Mouse (Mus musculus) forebrain, embryonic 15.5 days (tissue): ENCODE measurements around the gene Chid1. TPM values are rescaled to one million over a fixed set of nuclear protein-coding genes. Genes with fewer than 3 reads are reported as not detected.

ENCODE experiments used
- ATAC-seq: fragments of 200-750 bp; cut with Nextera tagmentation; replicated peaks from 2 replicates; pipeline ENCODE4 v1.8.0; 2017; ENCODE audit warnings: mild to moderate bottlenecking, moderate TSS enrichment, moderate library complexity
- H3K27ac ChIP-seq: fragments of 300-500 bp; sonication (generic); replicated peaks from 2 replicates; pipeline ENCODE4 v1.5.1; 2015; ENCODE audit warnings: mild to moderate bottlenecking, inconsistent platforms
- H3K27me3 ChIP-seq: fragments of 300-500 bp; sonication (generic); 2 replicates; pipeline ENCODE4 v1.6.1; 2015; ENCODE audit warnings: inconsistent platforms
- H3K36me3 ChIP-seq: fragments of 300-500 bp; sonication (generic); 2 replicates; pipeline ENCODE4 v1.6.1; 2015; ENCODE audit warnings: mild to moderate bottlenecking, inconsistent platforms
- H3K4me1 ChIP-seq: fragments of 300-500 bp; sonication (generic); 2 replicates; pipeline ENCODE4 v1.6.1; 2015; ENCODE audit warnings: inconsistent platforms
- H3K4me2 ChIP-seq: fragments of 300-500 bp; sonication (generic); replicated peaks from 2 replicates; pipeline ENCODE4 v1.6.1; 2015; ENCODE audit warnings: mild to moderate bottlenecking, inconsistent platforms
- H3K4me3 ChIP-seq: fragments of 300-500 bp; sonication (generic); 2 replicates; pipeline ENCODE4 v1.5.1; 2015; ENCODE audit warnings: mild to moderate bottlenecking, inconsistent platforms
- H3K9ac ChIP-seq: fragments of 300-500 bp; sonication (generic); replicated peaks from 2 replicates; pipeline ENCODE4 v1.6.1; 2015; ENCODE audit warnings: mild to moderate bottlenecking, inconsistent platforms
- H3K9me3 ChIP-seq: fragments of 300-500 bp; sonication (generic); 2 replicates; pipeline ENCODE4 v1.6.1; 2016; ENCODE audit warnings: inconsistent platforms
- WGBS: fragments of 180-500 bp; shearing (Covaris S2); methylation state at CpG from one replicate; pipeline ENCODE4 v1.1.7; 2015; ENCODE audit warnings: mixed read lengths; 5-methylcytosine and 5-hydroxymethylcytosine counted together
- polyA plus RNA-seq: library from polyadenylated mRNA; unstranded; fragments of >200 nt; fragmentation: Nextera tagmentation; extraction: Ambion mirVana; gene quantifications from 2 replicates; pipeline ENCODE4 v1.2.1, GENCODE M21; 2015

Chid1 gene
- polyA plus RNA-seq, result 32.2 and 33.7 TPM in 2 replicates

DNA sequence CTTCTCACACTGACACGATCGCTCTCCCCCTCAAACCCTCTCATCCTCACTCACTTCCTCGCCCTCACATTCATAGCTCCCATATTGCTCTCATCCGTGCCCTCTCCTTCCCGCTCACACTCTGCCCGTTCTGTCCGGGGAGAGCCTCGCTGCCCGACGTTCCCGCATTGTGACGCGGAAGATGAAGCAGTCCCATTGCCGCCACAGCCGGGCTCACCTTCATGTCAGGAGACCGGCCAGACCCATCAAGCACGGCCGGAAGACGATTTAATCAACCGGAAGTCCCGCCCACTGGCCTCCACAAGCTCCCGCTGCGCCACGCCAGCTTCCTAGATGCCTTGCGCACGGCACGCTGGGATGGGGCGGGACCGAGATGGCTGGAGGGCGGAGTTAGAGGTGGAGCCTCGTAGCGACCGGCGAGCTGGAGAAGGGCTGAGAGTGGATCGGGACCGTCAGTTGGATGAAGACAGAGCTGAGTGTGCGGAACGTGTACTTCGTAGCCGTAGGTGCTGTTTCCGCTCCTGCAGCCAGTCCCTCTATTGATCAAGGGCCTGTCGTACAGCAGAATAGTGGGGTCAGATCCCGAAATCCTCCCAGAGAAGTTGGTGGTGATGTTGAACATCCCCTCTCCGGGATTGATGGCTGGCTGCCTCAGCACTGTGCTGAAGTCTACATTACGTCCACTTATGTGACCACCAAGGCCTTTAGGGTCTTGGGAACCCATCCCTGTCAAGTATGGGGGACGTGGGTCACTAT lies at the start of gene Chid1:
Chid1 (minus strand) TSS at position 302 of the 756 bp plus-strand sequence.
- peak within 1 kb of the TSS; percentile 73 for H3K27ac ChIP-seq
- no peaks in the 10 kb centered on the region for H3K9me3 ChIP-seq
- peaks cover 22% of the 10 kb centered on the region for H3K4me1 ChIP-seq
- ATAC-seq, result peak; percentile 97
- under 1% methylated on average over 46 of the region's 46 CpGs for WGBS
- H3K4me3 ChIP-seq, result peak within 1 kb of the TSS; percentile 67
- H3K27me3 ChIP-seq, result no peaks in the 10 kb centered on the region
- H3K36me3 ChIP-seq, result no peaks in the 10 kb centered on the region
- H3K4me2 ChIP-seq, result peak within 1 kb of the TSS; percentile 78
- H3K9ac ChIP-seq, result peak within 1 kb of the TSS; percentile 67

GRCm38 (mm10) chr7:141588890-141589289 lies 49.2 kb upstream of the Chid1 start:
- Histone ChIP-seq H3K4me3 (no peak overlapping the region), H3K27ac (no peak overlapping the region), H3K9me3 (no peaks in the 10 kb centered on the region), H3K27me3 (no peaks in the 10 kb centered on the region), H3K4me1 (no peaks in the 10 kb centered on the region), H3K4me2 (no peak overlapping the region), H3K9ac (no peak overlapping the region), H3K36me3 (peaks cover 12% of the 10 kb centered on the region)
- 92% methylated on average over 6 of the region's 6 CpGs for WGBS
- no peak for ATAC-seq

DNA sequence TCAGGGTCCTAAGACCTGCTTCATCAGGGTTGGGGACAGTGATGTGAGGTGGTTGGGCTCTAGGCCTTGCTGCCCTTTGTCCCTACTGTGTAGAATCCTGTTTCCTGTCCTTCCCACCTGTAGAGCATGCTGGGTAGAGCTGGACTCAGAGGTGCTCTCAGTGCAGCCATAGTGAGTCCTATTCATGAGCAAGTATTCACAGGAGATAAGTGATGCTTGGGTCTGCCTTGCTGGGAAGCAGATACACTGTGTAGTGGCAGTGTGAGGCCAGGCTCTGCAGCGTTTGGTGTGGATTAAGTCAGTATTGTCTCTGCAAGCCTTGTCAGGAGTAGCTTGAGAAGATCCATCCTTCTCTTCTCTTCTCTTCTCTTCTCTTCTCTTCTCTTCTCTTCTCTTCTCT lies 46.2 kb upstream of the Chid1 start:
- Histone ChIP-seq H3K4me3 (no peak overlapping the region), H3K27ac (no peak overlapping the region), H3K4me2 (no peak overlapping the region), H3K9ac (no peak overlapping the region), H3K9me3 (no peaks in the 10 kb centered on the region), H3K27me3 (no peaks in the 10 kb centered on the region), H3K4me1 (no peaks in the 10 kb centered on the region), H3K36me3 (peaks cover 7% of the 10 kb centered on the region)
- no peak for ATAC-seq
- WGBS, result 67% methylated on average over 1 of the region's 1 CpGs

DNA sequence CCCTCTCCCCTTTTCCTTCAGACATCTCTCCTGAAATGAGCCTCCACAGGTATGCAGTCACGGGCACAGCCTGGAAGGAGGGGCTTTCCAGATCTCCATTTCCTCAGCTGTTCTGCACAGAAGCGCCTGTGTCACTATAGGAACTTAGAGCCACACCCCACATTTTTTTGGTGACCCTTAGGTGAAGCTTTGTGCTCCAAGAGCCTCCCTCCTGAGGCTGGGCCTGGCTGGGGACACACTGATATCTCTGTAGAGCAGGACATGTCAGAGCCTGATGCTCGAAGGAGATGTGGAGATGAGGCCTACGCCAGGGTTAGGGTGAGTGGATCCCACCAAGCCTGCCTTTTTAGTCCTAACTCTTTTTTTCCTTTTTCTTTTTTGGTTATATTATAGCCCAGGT lies 45.6 kb upstream of the Chid1 start:
- Histone ChIP-seq H3K9ac (no peak overlapping the region), H3K4me2 (no peak overlapping the region), H3K27ac (no peak overlapping the region), H3K27me3 (no peaks in the 10 kb centered on the region), H3K9me3 (no peaks in the 10 kb centered on the region), H3K36me3 (peaks cover 6% of the 10 kb centered on the region), H3K4me1 (no peaks in the 10 kb centered on the region), H3K4me3 (no peak overlapping the region)
- 85% methylated on average over 4 of the region's 4 CpGs for WGBS
- ATAC-seq, result no peak

DNA sequence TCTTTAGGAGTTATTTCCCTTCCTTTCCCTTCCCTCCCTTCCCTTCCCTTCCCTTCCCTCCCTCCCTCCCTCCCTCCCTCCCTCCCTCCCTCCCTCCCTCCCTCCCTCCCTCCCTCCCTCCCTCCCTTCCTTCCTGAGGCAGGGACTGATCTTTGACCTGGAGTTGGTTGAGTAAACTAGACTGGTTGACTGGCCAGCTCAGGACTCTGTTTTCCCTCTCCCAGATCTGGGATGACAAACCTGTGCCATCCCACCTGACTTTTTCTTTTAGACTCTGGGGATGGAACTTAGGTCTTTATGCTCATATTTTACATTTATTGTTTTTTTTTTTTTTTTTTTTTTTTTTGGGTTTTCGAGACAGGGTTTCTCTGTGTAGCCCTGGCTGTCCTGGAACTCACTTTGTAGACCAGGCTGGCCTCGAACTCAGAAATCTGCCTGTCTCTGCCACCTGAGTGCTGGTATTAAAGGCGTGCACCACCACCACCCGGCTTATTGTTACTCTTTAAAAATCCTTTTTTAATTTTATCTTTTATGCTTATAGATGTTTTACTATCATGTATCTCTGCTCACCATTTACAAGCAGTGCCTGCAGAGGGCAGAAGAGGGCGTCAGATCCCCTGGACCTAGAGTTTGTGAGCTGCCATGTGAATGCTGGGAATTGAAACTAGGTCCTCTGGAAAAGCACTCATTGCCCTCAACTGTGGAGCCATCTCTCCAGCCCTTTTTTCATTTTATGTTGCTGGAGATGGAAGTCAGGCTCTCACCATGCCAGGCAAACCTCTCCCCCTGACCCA lies 44.6 kb upstream of the Chid1 start:
- Histone ChIP-seq H3K4me1 (no peaks in the 10 kb centered on the region), H3K36me3 (no peaks in the 10 kb centered on the region), H3K9ac (no peak overlapping the region), H3K4me2 (no peak overlapping the region), H3K9me3 (no peaks in the 10 kb centered on the region), H3K4me3 (no peak overlapping the region), H3K27me3 (no peaks in the 10 kb centered on the region), H3K27ac (no peak overlapping the region)
- 88% methylated on average over 5 of the region's 5 CpGs for WGBS
- no peak for ATAC-seq

- Histone ChIP-seq H3K9ac (no peak overlapping the region), H3K27me3 (no peaks in the 10 kb centered on the region), H3K36me3 (no peaks in the 10 kb centered on the region), H3K9me3 (no peaks in the 10 kb centered on the region), H3K27ac (no peak overlapping the region), H3K4me3 (no peak overlapping the region), H3K4me1 (no peaks in the 10 kb centered on the region), H3K4me2 (no peak overlapping the region)
- ATAC-seq, result no peak
- 85% methylated on average over 7 of the region's 7 CpGs for WGBS
Observed at GRCm38 (mm10) chr7:141581323-141581722, 41.7 kb upstream of the Chid1 start.

GRCm38 (mm10) chr7:141578943-141579342 lies 39.3 kb upstream of the Chid1 start:
- Histone ChIP-seq H3K27ac (no peak overlapping the region), H3K9me3 (no peaks in the 10 kb centered on the region), H3K4me1 (no peaks in the 10 kb centered on the region), H3K27me3 (no peaks in the 10 kb centered on the region), H3K36me3 (no peaks in the 10 kb centered on the region), H3K9ac (no peak overlapping the region), H3K4me2 (no peak overlapping the region), H3K4me3 (no peak overlapping the region)
- WGBS, result 93% methylated on average over 2 of the region's 2 CpGs
- ATAC-seq, result no peak

- no peaks in the 10 kb centered on the region for H3K36me3 ChIP-seq
- no peak overlapping the region for H3K4me2 ChIP-seq
- no peak overlapping the region for H3K4me3 ChIP-seq
- H3K27me3 ChIP-seq, result no peaks in the 10 kb centered on the region
- no peaks in the 10 kb centered on the region for H3K4me1 ChIP-seq
- whole genome bisulfite sequencing, result 92% methylated on average over 1 of the region's 1 CpGs
- H3K9ac ChIP-seq, result no peak overlapping the region
- no peak for ATAC-seq
- H3K27ac ChIP-seq, result no peak overlapping the region
- no peaks in the 10 kb centered on the region for H3K9me3 ChIP-seq
Observed at GRCm38 (mm10) chr7:141578511-141578910, 38.9 kb upstream of the Chid1 start.

GRCm38 (mm10) chr7:141577801-141578200 lies 38.1 kb upstream of the Chid1 start:
- Histone ChIP-seq H3K9me3 (no peaks in the 10 kb centered on the region), H3K4me2 (no peak overlapping the region)
- 88% methylated on average over 3 of the region's 3 CpGs for WGBS

DNA sequence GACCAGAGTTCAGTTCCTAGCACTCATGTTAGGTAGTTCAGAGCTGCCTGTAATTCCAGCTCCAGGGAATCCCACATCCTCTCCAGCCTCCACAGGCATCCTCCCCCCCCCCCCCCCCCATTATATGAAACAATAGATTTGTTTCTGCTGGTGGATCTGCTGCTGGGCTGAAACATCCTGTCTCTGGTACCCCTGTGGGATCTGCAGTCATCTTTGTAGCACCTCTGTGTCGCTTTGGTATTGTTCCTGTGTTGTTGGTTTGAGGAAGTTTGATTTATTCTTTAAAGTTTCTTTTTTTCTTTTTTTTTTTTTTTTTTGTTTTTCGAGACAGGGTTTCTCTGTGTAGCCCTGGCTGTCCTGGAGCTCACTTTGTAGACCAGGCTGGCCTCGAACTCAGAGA lies 35.8 kb upstream of the Chid1 start:
- no peak for ATAC-seq
- Histone ChIP-seq H3K4me1 (no peaks in the 10 kb centered on the region), H3K9me3 (no peaks in the 10 kb centered on the region), H3K4me3 (no peak overlapping the region), H3K27ac (no peak overlapping the region), H3K36me3 (no peaks in the 10 kb centered on the region), H3K9ac (no peak overlapping the region), H3K27me3 (no peaks in the 10 kb centered on the region), H3K4me2 (no peak overlapping the region)
- WGBS, result 95% methylated on average over 3 of the region's 3 CpGs

More at GRCm38 (mm10) chr7:141577801-141578200, 38.1 kb upstream of the Chid1 start:
- Histone ChIP-seq H3K36me3 (no peaks in the 10 kb centered on the region), H3K27me3 (no peaks in the 10 kb centered on the region), H3K4me3 (no peak overlapping the region), H3K27ac (no peak overlapping the region), H3K9ac (no peak overlapping the region), H3K4me1 (no peaks in the 10 kb centered on the region)
- ATAC-seq, result no peak

DNA sequence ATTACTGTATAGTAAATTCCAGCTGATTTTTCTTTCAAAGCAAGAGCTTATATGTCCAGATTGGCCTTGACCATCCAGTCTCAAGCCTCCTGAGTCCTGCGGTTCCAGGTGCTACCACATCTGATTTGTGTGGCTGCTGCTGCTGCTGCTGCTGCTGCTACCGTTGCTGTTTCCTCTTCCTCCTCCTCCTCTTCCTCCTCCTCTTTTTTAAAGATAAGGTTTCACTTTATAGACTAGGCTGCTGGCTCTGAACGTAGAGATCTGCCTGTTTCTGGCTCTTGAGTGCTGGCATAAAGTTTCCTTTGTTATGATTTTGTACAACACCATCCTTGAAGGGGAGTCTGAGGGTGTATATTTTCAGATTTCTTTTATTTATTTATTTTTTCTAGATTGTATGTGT lies 34.4 kb upstream of the Chid1 start:
- H3K27me3 ChIP-seq, result no peaks in the 10 kb centered on the region
- no peaks in the 10 kb centered on the region for H3K4me1 ChIP-seq
- no peak for ATAC-seq
- no peak overlapping the region for H3K4me3 ChIP-seq
- H3K27ac ChIP-seq, result no peak overlapping the region
- WGBS, result 88% methylated on average over 3 of the region's 3 CpGs
- no peak overlapping the region for H3K9ac ChIP-seq
- no peaks in the 10 kb centered on the region for H3K9me3 ChIP-seq
- H3K36me3 ChIP-seq, result no peaks in the 10 kb centered on the region
- no peak overlapping the region for H3K4me2 ChIP-seq

DNA sequence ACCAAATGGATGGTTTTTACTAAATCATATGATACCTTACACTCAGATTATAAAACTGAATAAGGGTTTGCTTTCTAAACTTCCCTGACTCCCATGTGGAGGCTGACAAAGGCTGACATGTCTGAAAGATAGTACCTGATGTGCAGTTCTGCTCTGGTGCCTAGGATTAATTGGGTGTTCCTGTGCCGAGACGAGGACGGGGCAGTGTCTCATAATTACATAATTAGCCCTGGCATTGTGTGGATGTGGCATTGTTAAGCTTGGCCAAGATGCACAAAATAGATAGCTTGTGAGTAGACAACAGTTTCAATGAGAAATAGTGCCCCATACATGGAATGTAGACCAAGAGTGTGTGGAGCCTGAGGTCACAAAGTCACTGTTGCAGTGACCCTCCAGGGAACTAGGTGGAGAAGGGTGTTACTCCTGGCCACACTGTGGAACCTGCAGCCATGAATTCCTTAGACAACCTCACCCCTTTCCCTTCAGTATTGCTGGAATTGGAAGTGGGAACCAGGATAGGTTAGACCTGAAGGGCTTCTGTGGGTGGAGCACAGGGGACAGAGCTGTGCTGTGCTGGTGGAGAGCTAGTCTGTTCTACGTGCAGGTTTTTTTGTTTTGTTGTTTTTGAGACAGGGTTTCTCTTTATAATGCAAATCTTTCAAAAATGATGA lies 31.1 kb upstream of the Chid1 start:
- no peaks in the 10 kb centered on the region for H3K27me3 ChIP-seq
- no peaks in the 10 kb centered on the region for H3K36me3 ChIP-seq
- no peak for ATAC-seq
- no peak overlapping the region for H3K4me2 ChIP-seq
- H3K4me3 ChIP-seq, result no peak overlapping the region
- peaks cover 23% of the 10 kb centered on the region for H3K4me1 ChIP-seq
- H3K9ac ChIP-seq, result no peak overlapping the region
- 50% methylated on average over 4 of the region's 4 CpGs for WGBS
- no peaks in the 10 kb centered on the region for H3K9me3 ChIP-seq
- H3K27ac ChIP-seq, result no peak overlapping the region
